Mouse (Mus musculus) 416B (cell line): ENCODE results near the gene Nfxl1.
"Not testable (repeated sequence)": the region's sequence is repeated elsewhere in the genome, so short reads cannot be mapped to it uniquely, and the experiment has no call there.

ENCODE experiments used
- DNase-seq: peaks from one replicate; pipeline ENCODE4 v3.0.0; 2011; ENCODE audit warnings: low read depth

Nfxl1 gene

GRCm38 (mm10) chr5:72559544-72560049 is at the start of gene Nfxl1:
Gene Nfxl1 (minus strand): TSS chr5:72559684.
- DNase-seq = peak; percentile 98

GRCm38 (mm10) chr5:72603138-72603537 is 43.7 kb upstream of the Nfxl1 start:
- no peak for DNase-seq

- DNase-seq = peak; percentile 93
Measured at GRCm38 (mm10) chr5:72601006-72601405, 41.5 kb upstream of the Nfxl1 start.

- no peak for DNase-seq
Measured at GRCm38 (mm10) chr5:72587192-72587681, 27.8 kb upstream of the Nfxl1 start, which contains the start of gene Gm5868. Gene Gm5868 (minus strand): TSS chr5:72587551.

GRCm38 (mm10) chr5:72586667-72587191 is 27.2 kb upstream of the Nfxl1 start:
- not testable (repeated sequence) for DNase-seq

GRCm38 (mm10) chr5:72586122-72586521 is 26.6 kb upstream of the Nfxl1 start:
- DNase-seq = peak; percentile 47

GRCm38 (mm10) chr5:72580970-72581332 is 21.5 kb upstream of the Nfxl1 start, which contains the start of gene Zar1:
Gene Zar1 (minus strand): TSS chr5:72581254.
- not testable (repeated sequence) for DNase-seq

GRCm38 (mm10) chr5:72580088-72580969 is 20.8 kb upstream of the Nfxl1 start:
- DNase-seq = not testable (repeated sequence)

- not testable (repeated sequence) for DNase-seq
Measured at GRCm38 (mm10) chr5:72579599-72579998, 20.1 kb upstream of the Nfxl1 start.

GRCm38 (mm10) chr5:72565621-72566020 is 6.1 kb upstream of the Nfxl1 start:
- no peak for DNase-seq

GRCm38 (mm10) chr5:72563183-72563582 is 3.7 kb upstream of the Nfxl1 start:
- DNase-seq = not testable (repeated sequence)

- DNase-seq = peak; percentile 70
Measured at GRCm38 (mm10) chr5:72560976-72561628, 1.6 kb upstream of the Nfxl1 start.

GRCm38 (mm10) chr5:72558716-72559526 is 563 bp downstream of the Nfxl1 start:
- no peak for DNase-seq

GRCm38 (mm10) chr5:72556245-72556644 is 3.2 kb downstream of the Nfxl1 start:
- DNase-seq = no peak

- DNase-seq = no peak
Measured at GRCm38 (mm10) chr5:72551209-72551608, 8.3 kb downstream of the Nfxl1 start.

GRCm38 (mm10) chr5:72528896-72529295 is 30.6 kb downstream of the Nfxl1 start:
- DNase-seq = peak; percentile 14

- DNase-seq = no peak
Measured at GRCm38 (mm10) chr5:72513808-72514207, 45.7 kb downstream of the Nfxl1 start.

GRCm38 (mm10) chr5:72505740-72506139 is 53.7 kb downstream of the Nfxl1 start:
- peak; percentile 64 for DNase-seq

GRCm38 (mm10) chr5:72503531-72504523 is 55.7 kb downstream of the Nfxl1 start, which contains the start of gene Corin:
Gene Corin (minus strand): TSS chr5:72504473.
- no peak for DNase-seq

- no peak for DNase-seq
Measured at GRCm38 (mm10) chr5:72502778-72503177, 56.7 kb downstream of the Nfxl1 start.
